Mouse (Mus musculus) T-helper 1 cell (primary cell): ENCODE measurements around the gene P2rx6.

Experiments used
- in situ Hi-C: fragments of 300-600 bp; cut with MboI, MseI; formaldehyde crosslinking; loops from one replicate; pipeline ENCODE4 v1.15.1; 2025; ENCODE audit warnings: high pct_unique_total_duplicates

Gene P2rx6

GRCm38 (mm10) chr16:17625488-17626268 lies 64.0 kb downstream of the P2rx6 start:
- in situ Hi-C loops, result no loop called here

- in situ Hi-C loops, result no loop called here
Observed at GRCm38 (mm10) chr16:17626269-17626555, 64.5 kb downstream of the P2rx6 start.
